Mouse (Mus musculus): ENCODE data around the gene Krt17. TPM values are rescaled to one million over a fixed set of nuclear protein-coding genes. Genes with fewer than 3 reads are reported as not detected.
A peak's percentile ranks its signal among the peaks of the same experiment; 100 is the strongest.
"Not testable (repeated sequence)": the region's sequence is repeated elsewhere in the genome, so short reads cannot be mapped to it uniquely, and the experiment has no call there.

The Krt17 gene
- polyA plus RNA-seq, 2 experiments: 0.15 to 0.18 TPM

- H3K4me2 ChIP-seq (ENCODE audit: low read depth): no peak overlapping the region
- no peaks in the 10 kb centered on the region for H3K4me1 ChIP-seq (replicated peaks; ENCODE audit: control insufficient read depth in 2 of 2, insufficient read depth in 2 of 2, low read length in 1 of 2)
- WGBS (ENCODE audit: insufficient replicate concordance): 73% methylated on average over 6 of the region's 6 CpGs
- H3K36me3 ChIP-seq (replicated peaks; ENCODE audit: control insufficient read depth, insufficient read depth, low read depth): no peaks in the 10 kb centered on the region
- H3K4me3 ChIP-seq (ENCODE audit: insufficient read depth in 1 of 2, low read depth in 2 of 2, low read length in 2 of 2): no peak overlapping the region
- ATAC-seq (ENCODE audit: insufficient read depth) (no peak), DNase-seq (ENCODE audit: low read depth in 3 of 3, low spot score in 3 of 3) (no peak)
- no peaks in the 10 kb centered on the region for H3K9me3 ChIP-seq (ENCODE audit: control insufficient read depth, low read length)
- TF ChIP-seq CTCF (IDR thresholded peaks at IDR 0.05; ENCODE audit: low read depth) (no peak), EP300 (IDR thresholded peaks at IDR 0.05; ENCODE audit: low read depth) (no peak)
- H3K9ac ChIP-seq (replicated peaks): no peak overlapping the region
- H3K27me3 ChIP-seq (ENCODE audit: control insufficient read depth, insufficient read depth, low read length): no peaks in the 10 kb centered on the region
- H3K27ac ChIP-seq: no peak overlapping the region
Measured at GRCm38 (mm10) chr11:100255514-100255913, 5.3 kb downstream of the Krt17 start.

- TF ChIP-seq CTCF (IDR thresholded peaks at IDR 0.05; ENCODE audit: low read depth) (no peak), EP300 (IDR thresholded peaks at IDR 0.05; ENCODE audit: low read depth) (no peak)
- no peak for ATAC-seq (ENCODE audit: insufficient read depth)
- H3K27ac ChIP-seq: no peak overlapping the region
- no peaks in the 10 kb centered on the region for H3K36me3 ChIP-seq (replicated peaks; ENCODE audit: control insufficient read depth, insufficient read depth, low read depth)
- peak in 1 of 3 experiments; percentile 22 for DNase-seq (ENCODE audit: low read depth in 3 of 3, low spot score in 3 of 3)
- H3K27me3 ChIP-seq (ENCODE audit: control insufficient read depth, insufficient read depth, low read length): no peaks in the 10 kb centered on the region
- no peak overlapping the region for H3K4me2 ChIP-seq (ENCODE audit: low read depth)
- WGBS (ENCODE audit: insufficient replicate concordance): 45% methylated on average over 5 of the region's 5 CpGs
- H3K9me3 ChIP-seq (ENCODE audit: control insufficient read depth, low read length): no peaks in the 10 kb centered on the region
- no peaks in the 10 kb centered on the region for H3K4me1 ChIP-seq (replicated peaks; ENCODE audit: control insufficient read depth in 2 of 2, insufficient read depth in 2 of 2, low read length in 1 of 2)
- H3K9ac ChIP-seq (replicated peaks): no peak overlapping the region
- H3K4me3 ChIP-seq (ENCODE audit: insufficient read depth in 1 of 2, low read depth in 2 of 2, low read length in 2 of 2): no peak overlapping the region
Measured at GRCm38 (mm10) chr11:100254360-100255090, 6.3 kb downstream of the Krt17 start.

GRCm38 (mm10) chr11:100248852-100249465 is 11.9 kb downstream of the Krt17 start, which contains the start of gene Krt16:
Gene Krt16, minus strand, starts transcription at chr11:100248902.
- Histone ChIP-seq H3K27ac (no peak within 1 kb of the TSS), H3K27me3 (ENCODE audit: control insufficient read depth, insufficient read depth, low read length) (no peaks in the 10 kb centered on the region), H3K9ac (replicated peaks) (no peak within 1 kb of the TSS), H3K36me3 (replicated peaks; ENCODE audit: control insufficient read depth, insufficient read depth, low read depth) (no peaks in the 10 kb centered on the region), H3K4me1 (replicated peaks; ENCODE audit: control insufficient read depth in 2 of 2, insufficient read depth in 2 of 2, low read length in 1 of 2) (no peaks in the 10 kb centered on the region), H3K4me3 (ENCODE audit: insufficient read depth in 1 of 2, low read depth in 2 of 2, low read length in 2 of 2) (no peak within 1 kb of the TSS), H3K4me2 (ENCODE audit: low read depth) (no peak within 1 kb of the TSS), H3K9me3 (ENCODE audit: control insufficient read depth, low read length) (no peaks in the 10 kb centered on the region)
- TF ChIP-seq CTCF (IDR thresholded peaks at IDR 0.05; ENCODE audit: low read depth) (no peak), EP300 (IDR thresholded peaks at IDR 0.05; ENCODE audit: low read depth) (no peak)
- DNase-seq (ENCODE audit: low read depth in 3 of 3, low spot score in 3 of 3) (no peak), ATAC-seq (ENCODE audit: insufficient read depth) (no peak)
- 58% methylated on average over 7 of the region's 7 CpGs for WGBS (ENCODE audit: insufficient replicate concordance)

- H3K9ac ChIP-seq (replicated peaks); H3K27me3 ChIP-seq (ENCODE audit: control insufficient read depth, insufficient read depth, low read length); H3K4me2 ChIP-seq (ENCODE audit: low read depth); ATAC-seq (ENCODE audit: insufficient read depth); H3K27ac ChIP-seq; H3K4me1 ChIP-seq (replicated peaks; ENCODE audit: control insufficient read depth in 2 of 2, insufficient read depth in 2 of 2, low read length in 1 of 2); H3K9me3 ChIP-seq (ENCODE audit: control insufficient read depth, low read length); H3K36me3 ChIP-seq (replicated peaks; ENCODE audit: control insufficient read depth, insufficient read depth, low read depth); H3K4me3 ChIP-seq (ENCODE audit: insufficient read depth in 1 of 2, low read depth in 2 of 2, low read length in 2 of 2); DNase-seq (ENCODE audit: low read depth in 3 of 3, low spot score in 3 of 3): not testable (repeated sequence)
- WGBS (ENCODE audit: insufficient replicate concordance): 58% methylated on average over 7 of the region's 7 CpGs
Measured at GRCm38 (mm10) chr11:100246471-100246870, 14.4 kb downstream of the Krt17 start.

- 68% methylated on average over 4 of the region's 4 CpGs for WGBS (ENCODE audit: insufficient replicate concordance)
- not testable (repeated sequence) for H3K9ac ChIP-seq (replicated peaks); H3K4me2 ChIP-seq (ENCODE audit: low read depth); H3K4me3 ChIP-seq (ENCODE audit: insufficient read depth in 1 of 2, low read depth in 2 of 2, low read length in 2 of 2); H3K27me3 ChIP-seq (ENCODE audit: control insufficient read depth, insufficient read depth, low read length); H3K9me3 ChIP-seq (ENCODE audit: control insufficient read depth, low read length); ATAC-seq (ENCODE audit: insufficient read depth); DNase-seq (ENCODE audit: low read depth in 3 of 3, low spot score in 3 of 3); H3K36me3 ChIP-seq (replicated peaks; ENCODE audit: control insufficient read depth, insufficient read depth, low read depth); H3K27ac ChIP-seq; H3K4me1 ChIP-seq (replicated peaks; ENCODE audit: control insufficient read depth in 2 of 2, insufficient read depth in 2 of 2, low read length in 1 of 2)
Measured at GRCm38 (mm10) chr11:100240272-100240671, 20.6 kb downstream of the Krt17 start.
